Mouse (Mus musculus): ENCODE data around the gene Ash1l.

The Ash1l gene

GRCm38 (mm10) chr3:88950576-88951326 is at the start of gene Ash1l, which contains the start of gene Dap3:
Gene Ash1l (plus strand): TSS chr3:88950622.
Gene Dap3 (minus strand): TSS chr3:88951181.
- peak; percentile 91 for DNase-seq

GRCm38 (mm10) chr3:88904803-88905202 is 45.6 kb upstream of the Ash1l start:
- no peak for DNase-seq

GRCm38 (mm10) chr3:88905209-88905608 is 45.2 kb upstream of the Ash1l start:
- DNase-seq, result no peak

GRCm38 (mm10) chr3:88905741-88906140 is 44.7 kb upstream of the Ash1l start:
- no peak for DNase-seq

- no peak for DNase-seq
These were observed 43.8 kb upstream of the Ash1l start for GRCm38 (mm10) chr3:88906393-88907159.

- no peak for DNase-seq
These were observed 37.8 kb upstream of the Ash1l start for GRCm38 (mm10) chr3:88912585-88912984.

- DNase-seq, result peak; percentile 95
These were observed 36.7 kb upstream of the Ash1l start, which contains the start of gene Msto1 for GRCm38 (mm10) chr3:88913511-88914383. Gene Msto1 (minus strand): TSS chr3:88913999.

- no peak for DNase-seq
These were observed 36.0 kb upstream of the Ash1l start for GRCm38 (mm10) chr3:88914384-88914810.

- DNase-seq, result no peak
These were observed 31.4 kb upstream of the Ash1l start for GRCm38 (mm10) chr3:88918981-88919380.

GRCm38 (mm10) chr3:88921411-88921810 is 29.0 kb upstream of the Ash1l start:
- DNase-seq, result no peak

GRCm38 (mm10) chr3:88923989-88924591 is 26.3 kb upstream of the Ash1l start:
- no peak for DNase-seq

- DNase-seq, result no peak
These were observed 24.8 kb upstream of the Ash1l start for GRCm38 (mm10) chr3:88925651-88926050.

- no peak for DNase-seq
These were observed 20.9 kb upstream of the Ash1l start for GRCm38 (mm10) chr3:88929501-88929900.

- DNase-seq, result no peak
These were observed 11.4 kb upstream of the Ash1l start for GRCm38 (mm10) chr3:88939071-88939470.

GRCm38 (mm10) chr3:88939749-88940148 is 10.7 kb upstream of the Ash1l start:
- DNase-seq, result peak; percentile 83

- DNase-seq, result no peak
These were observed 8.0 kb upstream of the Ash1l start for GRCm38 (mm10) chr3:88942316-88942880.

- DNase-seq, result no peak
These were observed 6.3 kb upstream of the Ash1l start for GRCm38 (mm10) chr3:88944109-88944508.

- DNase-seq, result peak; percentile 95
These were observed 441 bp upstream of the Ash1l start for GRCm38 (mm10) chr3:88949786-88950575.

GRCm38 (mm10) chr3:88951327-88951800 is 942 bp downstream of the Ash1l start:
- no peak for DNase-seq

- DNase-seq, result no peak
These were observed 2.8 kb downstream of the Ash1l start for GRCm38 (mm10) chr3:88953246-88953645.

- no peak for DNase-seq
These were observed 3.3 kb downstream of the Ash1l start for GRCm38 (mm10) chr3:88953736-88954135.

All from retina, postnatal 1 day (tissue).